In the genomic region with DNA sequence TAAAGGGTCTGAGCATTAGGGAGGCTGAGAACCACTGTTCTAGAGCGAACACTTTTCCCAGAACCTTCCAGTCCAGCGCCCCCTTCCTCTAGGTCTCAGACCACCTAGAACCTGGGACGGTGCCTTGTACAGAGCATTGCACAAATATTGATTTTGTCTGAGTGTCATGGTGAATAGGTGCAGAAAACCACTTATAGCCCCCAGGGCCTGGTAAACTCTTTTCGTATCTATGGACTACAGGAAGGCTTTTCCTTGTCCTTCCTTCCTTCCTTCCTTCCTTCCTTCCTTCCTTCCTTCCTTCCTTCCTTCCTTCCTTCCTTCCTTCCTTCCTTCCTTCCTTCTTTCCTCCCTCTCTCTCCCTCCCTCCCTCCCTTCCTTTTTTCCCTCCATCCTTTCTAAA, we compare ENCODE assay signal across 8 mouse cellular contexts. TPM values are rescaled to one million over a fixed set of nuclear protein-coding genes. Genes with fewer than 3 reads are reported as not detected.
DNase-seq lines count a peak whose midpoint lies in the region; ATAC-seq and TF ChIP-seq lines count a peak whose summit lies in the region.

Gene Qpct (plus strand): TSS at position 301 of the 400 bp plus-strand sequence.

- H3K27me3 ChIP-seq in embryonic facial prominence, embryonic 15.5 days = peaks cover 9% of the 10 kb centered on the region; the same call in 1 of the 2 replicates
- no peaks in the 10 kb centered on the region for H3K27me3 ChIP-seq in hindbrain, embryonic 15.5 days
- peaks cover 8% of the 10 kb centered on the region for H3K27me3 ChIP-seq in midbrain, embryonic 13.5 days

- TF ChIP-seq CTCF in left cerebral cortex, adult 2 months (IDR thresholded peaks at IDR 0.05) = no peak

- 83% methylated on average over 4 of the region's 4 CpGs for WGBS in embryonic facial prominence, embryonic 15.5 days
- WGBS in hindbrain, embryonic 15.5 days = 66% methylated on average over 4 of the region's 4 CpGs
- WGBS in midbrain, embryonic 13.5 days = 71% methylated on average over 4 of the region's 4 CpGs

- peak within 1 kb of the TSS; percentile 35 for H3K9ac ChIP-seq in embryonic facial prominence, embryonic 15.5 days
- H3K9ac ChIP-seq in hindbrain, embryonic 15.5 days = peak within 1 kb of the TSS; percentile 58
- peak within 1 kb of the TSS; percentile 75 for H3K9ac ChIP-seq in midbrain, embryonic 13.5 days (replicated peaks)

- no peak for DNase-seq in left cerebral cortex, adult 2 months (ENCODE audit: extremely low spot score in 1 of 2, low spot score in 2 of 2)
- DNase-seq in left cerebral cortex, postnatal 14 days (ENCODE audit: low spot score in 2 of 2) = no peak
- no peak for DNase-seq in urinary bladder, postnatal 10 days (ENCODE audit: low spot score)
- DNase-seq in spleen, adult 12 weeks (ENCODE audit: low spot score) = no peak
- DNase-seq in urinary bladder, postnatal 36 days (ENCODE audit: low spot score in 2 of 2) = no peak

- H3K4me3 ChIP-seq in left cerebral cortex, adult 2 months = peak within 1 kb of the TSS; percentile 52
- H3K4me3 ChIP-seq in embryonic facial prominence, embryonic 15.5 days (replicated peaks) = peak within 1 kb of the TSS; percentile 44
- H3K4me3 ChIP-seq in hindbrain, embryonic 15.5 days = peak within 1 kb of the TSS; percentile 62
- peak within 1 kb of the TSS; percentile 67 for H3K4me3 ChIP-seq in midbrain, embryonic 13.5 days (replicated peaks)

- H3K9me3 ChIP-seq in embryonic facial prominence, embryonic 15.5 days (replicated peaks) = no peaks in the 10 kb centered on the region
- no peaks in the 10 kb centered on the region for H3K9me3 ChIP-seq in hindbrain, embryonic 15.5 days
- no peaks in the 10 kb centered on the region for H3K9me3 ChIP-seq in midbrain, embryonic 13.5 days

- intact Hi-C loops in left cerebral cortex, adult 2 months (cut with DNase I) = no loop called here
- intact Hi-C loops in left cerebral cortex, postnatal 14 days (cut with DNase I) = no loop called here

- no peaks in the 10 kb centered on the region for H3K36me3 ChIP-seq in embryonic facial prominence, embryonic 15.5 days
- H3K36me3 ChIP-seq in hindbrain, embryonic 15.5 days = no peaks in the 10 kb centered on the region
- H3K36me3 ChIP-seq in midbrain, embryonic 13.5 days = no peaks in the 10 kb centered on the region

- H3K4me2 ChIP-seq in embryonic facial prominence, embryonic 15.5 days (replicated peaks) = peak within 1 kb of the TSS; percentile 93
- H3K4me2 ChIP-seq in hindbrain, embryonic 15.5 days = peak within 1 kb of the TSS; percentile 70
- H3K4me2 ChIP-seq in midbrain, embryonic 13.5 days (replicated peaks) = peak within 1 kb of the TSS; percentile 96

- H3K27ac ChIP-seq in left cerebral cortex, adult 2 months = peak within 1 kb of the TSS; percentile 64; the same call in 1 of the 2 replicates
- no peak within 1 kb of the TSS for H3K27ac ChIP-seq in embryonic facial prominence, embryonic 15.5 days (replicated peaks)
- peak within 1 kb of the TSS; percentile 77 for H3K27ac ChIP-seq in hindbrain, embryonic 15.5 days (replicated peaks)
- H3K27ac ChIP-seq in midbrain, embryonic 13.5 days = peak within 1 kb of the TSS; percentile 71

- ATAC-seq in embryonic facial prominence, embryonic 15.5 days (ENCODE audit: insufficient number of reproducible peaks, low FRiP score, low TSS enrichment, low read depth) = no peak
- ATAC-seq in hindbrain, embryonic 15.5 days (ENCODE audit: low FRiP score, low read depth) = no peak
- ATAC-seq in midbrain, embryonic 13.5 days = 0 out of 2 replicates have a peak, but pooled peaks have one; percentile 9

- peaks cover 12% of the 10 kb centered on the region; the same call in 1 of the 2 replicates for H3K4me1 ChIP-seq in embryonic facial prominence, embryonic 15.5 days
- peaks cover 13% of the 10 kb centered on the region for H3K4me1 ChIP-seq in hindbrain, embryonic 15.5 days (replicated peaks)
- peaks cover 4% of the 10 kb centered on the region; the same call in 1 of the 2 replicates for H3K4me1 ChIP-seq in midbrain, embryonic 13.5 days (replicated peaks)

RNA-seq across cellular contexts. Expression of gene Qpct, which starts in this region (rescaled TPM):
- total RNA-seq in left cerebral cortex, adult 2 months (2021) = 10 to 100 TPM in 1 of 2 experiments, 1 to 10 TPM in 1; 9.1 to 11.5 TPM
- total RNA-seq in left cerebral cortex, postnatal 14 days (2021) = 10 to 100 TPM in 1 of 2 experiments, 1 to 10 TPM in 1; 7.9 to 12.5 TPM
- polyA plus RNA-seq in embryonic facial prominence, embryonic 15.5 days (2015; fragmentation: Nextera tagmentation; extraction: Ambion mirVana) = 13.7 and 15.9 TPM in 2 replicates
- 23.1 and 23.6 TPM in 2 replicates for polyA plus RNA-seq in hindbrain, embryonic 15.5 days (2015; fragmentation: Nextera tagmentation; extraction: Ambion mirVana)
- 11.7 and 12.6 TPM in 2 replicates for polyA plus RNA-seq in midbrain, embryonic 13.5 days (2015; fragmentation: Nextera tagmentation; extraction: Ambion mirVana)
